Mouse (Mus musculus): Measurements from ENCODE around the gene Galnt7. TPM values are rescaled to one million over a fixed set of nuclear protein-coding genes. Genes with fewer than 3 reads are reported as not detected.

Galnt7 gene
- 9.5 and 15.4 TPM in 2 replicates for total RNA-seq (2014; fragmentation: Nextera tagmentation)
- total RNA-seq (2017), result 17.9 and 22.0 TPM in 2 replicates

DNA sequence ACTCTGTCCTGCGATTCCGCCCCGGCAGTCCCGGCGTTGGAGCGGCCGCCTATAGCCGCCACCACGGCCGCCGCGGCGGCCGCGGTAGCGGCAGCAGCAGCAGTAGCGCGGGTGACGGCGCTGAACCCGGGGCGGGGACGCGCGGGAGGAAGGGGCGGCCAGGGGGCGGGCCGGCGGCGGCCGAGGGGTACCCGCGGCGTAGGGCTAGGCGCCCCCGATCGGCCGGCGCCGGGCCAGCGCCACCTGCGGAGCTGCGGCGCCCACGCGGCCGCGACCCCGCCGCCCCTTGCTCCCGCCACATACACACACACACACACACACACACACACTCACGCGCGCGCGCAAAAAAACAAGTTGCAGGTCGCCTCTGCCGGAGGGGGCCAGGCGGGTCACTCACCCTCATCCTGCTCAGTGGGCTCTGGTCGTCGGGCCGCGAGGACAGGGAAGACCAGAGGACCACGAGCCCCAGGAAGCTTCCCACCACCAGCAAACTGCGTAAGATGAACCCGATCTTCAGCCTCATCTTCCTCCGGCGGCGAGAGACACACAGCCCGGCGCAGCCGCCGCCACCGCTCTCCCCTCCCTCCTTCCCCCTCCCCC is at the start of gene Galnt7:
Gene Galnt7, minus strand, starts transcription at position 577 of the 600 bp plus-strand sequence.
- ATAC-seq (replicated peaks; ENCODE audit: low FRiP score, low TSS enrichment, poor library complexity, severe bottlenecking), result peak; percentile 45

DNA sequence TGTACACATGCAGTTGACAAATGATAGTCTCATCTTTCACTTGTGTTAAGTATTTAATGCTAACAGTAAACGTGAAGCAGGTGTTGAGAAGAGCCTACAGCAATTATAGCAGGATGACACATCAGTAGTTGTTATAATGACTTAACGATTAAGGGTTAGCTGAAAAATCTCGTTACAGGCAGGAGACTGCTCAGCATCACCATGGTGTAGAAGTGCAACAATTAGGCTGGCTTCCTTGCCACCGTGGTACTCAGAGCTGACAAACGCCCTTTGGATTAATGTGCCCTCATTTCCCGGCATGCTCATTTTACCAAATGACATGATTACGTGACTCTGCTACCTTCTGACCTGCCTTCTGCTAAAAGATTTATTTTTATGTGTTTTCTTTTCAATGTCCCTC is 35.8 kb upstream of the Galnt7 start:
- no peak for ATAC-seq (replicated peaks; ENCODE audit: low FRiP score, low TSS enrichment, poor library complexity, severe bottlenecking)

DNA sequence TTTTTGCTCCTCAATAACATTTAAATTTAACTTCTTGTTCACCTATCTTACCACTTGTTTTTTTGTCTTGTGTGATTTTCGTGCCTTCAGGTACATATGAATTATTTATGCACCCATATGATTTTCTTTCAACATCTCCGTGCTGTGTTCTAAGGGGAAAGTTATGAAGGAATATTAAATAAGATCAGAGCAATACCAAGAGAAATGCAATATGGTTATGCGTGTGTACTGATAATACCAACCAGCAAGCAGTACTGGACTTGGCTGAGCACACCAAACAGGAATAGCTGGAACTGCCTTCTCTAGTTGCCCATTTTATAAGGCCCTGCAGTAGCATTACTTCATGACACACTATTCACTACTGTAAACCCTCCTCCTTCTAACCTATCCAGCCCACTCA is 33.0 kb upstream of the Galnt7 start:
- no peak for ATAC-seq (replicated peaks; ENCODE audit: low FRiP score, low TSS enrichment, poor library complexity, severe bottlenecking)

DNA sequence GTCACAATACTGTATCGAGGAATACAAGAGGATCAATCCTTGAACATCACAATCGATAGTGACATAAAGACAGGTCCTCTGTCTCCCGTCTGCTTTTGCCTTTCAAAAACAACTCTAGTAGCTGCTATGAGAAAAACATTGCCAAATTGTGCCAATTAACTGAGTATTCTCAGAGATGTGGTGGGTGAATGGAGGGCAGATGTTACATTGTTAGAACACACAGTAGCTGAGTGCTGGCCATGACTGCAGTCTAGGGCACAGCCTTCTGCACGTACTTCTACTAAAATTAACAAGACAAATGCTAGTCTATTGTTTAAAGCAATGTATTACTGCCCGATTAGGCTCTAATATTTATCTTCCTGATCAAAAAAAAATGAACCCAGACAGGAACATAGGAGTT is 27.2 kb upstream of the Galnt7 start:
- no peak for ATAC-seq (replicated peaks; ENCODE audit: low FRiP score, low TSS enrichment, poor library complexity, severe bottlenecking)

DNA sequence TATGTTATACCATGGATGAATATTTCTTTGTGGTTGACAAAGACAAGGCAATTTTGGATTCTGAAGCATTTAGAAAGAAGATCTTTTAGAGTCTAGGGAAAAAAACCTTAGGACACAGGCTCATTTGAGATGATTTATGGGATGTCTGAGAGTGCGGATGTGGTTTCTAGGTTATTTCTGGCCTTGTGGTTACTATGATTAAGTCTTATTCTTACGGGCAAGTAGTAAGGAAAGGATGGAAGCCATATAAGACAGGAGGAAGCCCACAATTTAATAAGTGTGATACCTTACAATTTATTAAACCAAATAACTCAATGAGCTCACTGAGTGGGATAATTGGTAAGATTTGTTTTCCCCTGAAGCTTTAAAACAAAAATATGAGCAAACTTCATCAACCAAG is 11.3 kb upstream of the Galnt7 start:
- no peak for ATAC-seq (replicated peaks; ENCODE audit: low FRiP score, low TSS enrichment, poor library complexity, severe bottlenecking)

DNA sequence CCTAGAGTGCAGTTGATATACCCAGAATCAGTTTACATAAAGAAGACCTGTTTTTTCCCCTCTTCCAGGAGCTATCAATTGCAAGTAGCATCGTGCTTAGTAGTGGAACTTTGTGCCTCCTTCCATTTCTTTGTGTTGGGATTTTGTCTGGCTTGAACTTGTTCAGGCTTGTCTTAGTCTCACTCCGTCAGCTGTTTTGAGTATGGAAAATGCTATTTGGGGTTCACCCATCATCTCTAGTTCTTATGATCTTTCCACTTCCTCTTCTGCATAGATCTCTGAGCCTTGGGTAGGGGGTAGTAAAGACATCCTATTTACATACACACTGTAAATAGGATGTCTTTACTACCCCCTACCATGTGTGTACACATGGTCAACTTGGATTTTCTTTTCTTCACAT is 7.2 kb upstream of the Galnt7 start:
- no peak for ATAC-seq (replicated peaks; ENCODE audit: low FRiP score, low TSS enrichment, poor library complexity, severe bottlenecking)

DNA sequence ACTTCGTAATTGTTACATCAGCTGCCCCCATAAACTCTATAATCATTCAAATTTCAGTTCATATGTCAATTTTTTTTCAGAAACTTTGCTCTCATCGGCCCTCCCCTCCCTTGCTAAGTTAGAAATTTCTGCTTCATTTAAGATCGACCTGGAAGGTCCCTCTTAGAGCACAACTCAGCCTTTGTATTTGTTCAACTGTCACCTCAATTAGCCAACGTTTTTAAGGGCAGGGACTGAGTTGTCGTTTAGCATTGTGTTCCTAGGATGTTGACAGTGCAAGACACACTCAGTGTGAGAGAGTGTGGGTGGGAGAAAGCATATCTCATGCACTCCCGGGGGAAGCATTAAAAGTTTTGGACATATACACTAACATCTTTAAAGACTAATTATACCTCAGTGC is 3.6 kb upstream of the Galnt7 start:
- ATAC-seq (replicated peaks; ENCODE audit: low FRiP score, low TSS enrichment, poor library complexity, severe bottlenecking), result no peak

DNA sequence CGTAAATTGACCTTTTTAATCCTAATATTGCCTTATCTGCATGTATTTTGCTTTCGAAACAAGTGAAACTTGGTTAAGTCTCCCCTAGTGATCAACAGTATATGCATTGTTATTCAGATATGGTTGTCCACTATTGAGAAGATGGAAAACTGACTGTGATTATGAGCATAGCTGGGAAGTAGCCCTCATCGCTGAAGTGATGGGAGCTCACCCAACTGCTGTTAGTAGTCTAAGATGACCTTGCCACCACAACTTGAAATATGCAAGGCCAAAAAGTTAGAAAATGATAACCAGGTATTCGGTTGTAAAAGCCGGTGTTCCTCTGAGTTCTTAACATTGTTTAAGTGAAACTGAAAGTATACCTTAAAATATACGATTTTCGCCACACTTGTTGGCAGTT is 1.3 kb upstream of the Galnt7 start:
- no peak for ATAC-seq (replicated peaks; ENCODE audit: low FRiP score, low TSS enrichment, poor library complexity, severe bottlenecking)

DNA sequence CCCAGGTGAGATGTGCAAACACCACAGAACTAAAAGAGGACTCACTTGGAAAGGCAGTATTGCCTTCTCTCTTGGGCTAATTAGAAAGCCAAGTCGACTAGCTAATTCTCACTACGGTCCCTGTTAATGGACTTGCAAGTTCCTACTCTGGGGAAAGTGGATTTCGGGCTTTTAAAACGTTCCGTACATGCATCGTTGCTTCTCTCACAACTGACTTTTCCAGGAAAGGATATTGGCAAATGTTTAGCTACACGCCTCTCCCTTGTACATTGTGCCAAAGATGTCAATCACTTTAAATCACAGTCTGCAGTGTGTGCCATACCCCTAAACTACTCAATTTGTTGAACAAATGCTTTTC is 915 bp upstream of the Galnt7 start:
- no peak; the same call in 1 of the 2 replicates for ATAC-seq (replicated peaks; ENCODE audit: low FRiP score, low TSS enrichment, poor library complexity, severe bottlenecking)

DNA sequence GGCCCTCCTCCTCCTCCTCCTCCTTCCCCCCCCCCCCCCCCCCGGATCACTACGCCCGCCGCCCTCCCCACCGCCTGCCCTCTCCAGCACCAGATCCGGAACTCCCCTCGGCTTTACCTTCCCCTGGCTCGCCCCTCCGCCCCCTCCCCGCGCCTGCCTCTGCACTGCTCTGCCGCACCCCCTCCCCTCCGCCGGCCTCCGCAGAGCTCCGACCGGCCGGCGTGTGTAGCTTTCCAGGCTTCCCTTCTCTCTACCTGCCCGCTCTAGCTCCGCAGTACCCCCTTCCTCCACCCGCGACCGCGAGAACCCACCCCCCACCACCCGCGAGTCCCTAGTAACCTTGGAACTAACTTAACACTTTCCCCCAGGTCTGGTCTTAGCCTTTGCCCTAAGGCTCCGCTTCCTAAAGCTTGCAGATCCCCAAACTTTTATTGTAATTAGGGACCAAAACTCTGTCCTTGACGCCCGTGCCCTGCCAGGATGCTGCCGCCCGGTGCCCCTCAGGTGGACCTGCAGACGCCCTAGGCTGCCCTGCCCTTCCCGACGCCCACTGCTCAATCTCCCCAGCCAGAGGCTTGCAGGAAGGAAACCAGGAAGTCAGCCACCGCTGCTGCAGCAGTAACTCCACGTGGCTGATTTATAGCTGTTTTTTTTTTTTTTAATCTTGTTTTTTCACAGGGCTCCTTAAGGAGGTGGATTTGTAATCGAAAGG is 380 bp upstream of the Galnt7 start:
- peak; percentile 60 for ATAC-seq (replicated peaks; ENCODE audit: low FRiP score, low TSS enrichment, poor library complexity, severe bottlenecking)

DNA sequence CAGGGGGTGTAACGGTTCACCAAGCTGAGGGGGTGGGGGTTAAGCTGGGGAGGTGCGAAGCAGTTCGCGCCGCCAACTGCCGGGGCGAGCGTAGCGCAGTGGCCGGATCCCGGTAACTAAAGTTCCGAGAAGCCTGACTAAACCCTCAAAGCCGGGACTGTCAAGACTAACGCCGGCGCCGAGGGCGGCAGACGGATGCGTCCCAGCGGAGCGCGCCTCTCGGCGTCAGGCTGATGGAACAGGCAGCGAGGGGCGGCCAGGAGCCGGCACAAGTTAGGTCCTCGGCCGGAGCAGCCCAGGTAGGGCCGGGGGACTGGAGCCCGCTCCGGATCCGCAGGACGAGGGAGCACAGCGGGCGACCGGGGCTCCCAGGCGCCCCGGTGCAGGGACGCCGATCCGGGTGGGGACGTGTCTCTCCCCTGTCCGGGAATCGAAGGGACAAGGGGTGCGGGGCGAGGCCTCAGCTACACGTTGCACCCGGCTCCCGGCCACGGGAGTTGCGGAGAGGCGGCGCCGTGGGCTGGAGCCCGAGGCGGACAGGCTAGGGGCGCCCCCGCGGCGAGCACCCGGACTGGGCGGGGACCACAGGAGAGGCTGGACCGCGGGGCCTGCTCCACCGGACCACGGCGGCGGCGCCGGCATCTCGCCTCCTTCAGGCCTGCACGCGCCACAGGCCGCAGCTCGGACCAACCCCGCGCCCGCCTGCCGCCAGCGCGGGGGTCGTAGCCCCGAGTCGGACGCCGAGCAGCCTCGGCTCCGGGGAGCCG is 960 bp downstream of the Galnt7 start:
- ATAC-seq (replicated peaks; ENCODE audit: low FRiP score, low TSS enrichment, poor library complexity, severe bottlenecking), result peak; percentile 31

DNA sequence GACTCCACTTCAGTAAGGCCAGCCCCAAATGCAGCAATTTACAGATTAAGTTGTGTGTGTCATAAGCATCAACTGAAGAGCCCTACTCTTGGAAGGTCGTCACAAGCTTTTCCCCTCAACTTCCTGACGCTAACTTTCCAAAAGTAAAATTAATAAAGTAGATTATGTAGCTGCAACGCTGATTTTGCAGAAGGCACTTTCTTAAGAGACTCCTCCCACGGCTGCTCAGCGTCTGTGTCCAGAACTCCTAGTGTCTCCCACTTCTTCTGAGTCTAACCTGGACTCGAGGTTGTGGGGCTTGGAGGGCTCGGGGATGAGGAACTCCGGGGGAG is 1.5 kb downstream of the Galnt7 start:
- no peak for ATAC-seq (replicated peaks; ENCODE audit: low FRiP score, low TSS enrichment, poor library complexity, severe bottlenecking)

DNA sequence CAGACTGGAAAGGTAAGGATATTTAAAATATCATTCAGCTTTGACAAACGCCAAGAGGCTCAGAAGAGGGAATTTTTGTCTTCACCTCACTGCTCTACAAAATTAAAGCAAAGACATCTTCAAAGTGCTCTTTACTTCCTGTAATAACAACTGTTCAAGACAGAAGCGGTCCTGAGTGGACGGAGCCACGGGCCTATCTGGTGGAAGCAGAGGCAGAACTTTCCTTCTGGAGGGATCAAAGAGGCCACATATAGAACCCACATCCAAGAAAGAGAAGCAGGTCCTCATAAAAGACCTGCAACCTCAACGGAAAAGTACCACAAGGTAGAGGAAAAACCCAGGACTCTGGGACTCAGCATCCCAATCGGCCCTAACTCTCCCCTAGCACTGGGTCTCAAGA is 2.6 kb downstream of the Galnt7 start:
- no peak for ATAC-seq (replicated peaks; ENCODE audit: low FRiP score, low TSS enrichment, poor library complexity, severe bottlenecking)

DNA sequence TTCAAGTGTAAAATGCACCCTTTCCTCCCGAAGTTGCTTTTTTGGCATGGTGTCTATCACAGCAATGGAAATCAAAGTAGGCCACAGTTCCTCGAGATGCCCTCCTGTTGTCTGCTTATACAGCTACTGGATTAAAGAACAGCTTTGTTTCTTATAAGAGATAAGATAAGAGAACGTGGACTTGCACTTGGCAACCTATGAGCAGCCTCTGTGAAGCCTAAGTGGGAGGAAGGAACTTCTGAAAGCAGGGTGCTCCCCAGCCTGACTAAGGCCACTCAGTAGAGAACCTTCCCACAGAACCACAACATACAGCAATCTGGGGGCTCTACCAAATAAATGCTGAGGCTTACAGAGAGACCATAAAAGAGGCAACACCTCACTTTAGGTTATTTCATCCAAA is 5.3 kb downstream of the Galnt7 start:
- no peak for ATAC-seq (replicated peaks; ENCODE audit: low FRiP score, low TSS enrichment, poor library complexity, severe bottlenecking)

DNA sequence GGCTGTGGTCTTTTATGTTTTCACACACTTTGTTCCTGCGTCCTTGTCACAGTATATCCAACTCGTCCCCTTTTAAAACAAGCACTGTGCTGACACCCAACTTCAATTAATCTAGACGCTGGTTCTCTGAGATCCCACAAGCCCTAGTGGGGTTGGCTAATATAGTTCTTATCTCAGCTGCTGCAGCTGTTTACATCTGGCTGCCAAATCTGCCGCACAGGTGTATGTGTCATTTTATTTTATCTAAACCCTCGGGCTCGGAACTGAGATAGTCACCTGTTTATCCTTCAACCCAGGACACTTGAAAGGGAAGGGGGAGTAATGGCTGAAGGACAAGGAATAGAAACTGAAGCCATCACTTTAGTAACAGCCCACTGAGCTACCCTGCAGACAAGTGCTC is 8.6 kb downstream of the Galnt7 start:
- peak; percentile 73 for ATAC-seq (replicated peaks; ENCODE audit: low FRiP score, low TSS enrichment, poor library complexity, severe bottlenecking)

DNA sequence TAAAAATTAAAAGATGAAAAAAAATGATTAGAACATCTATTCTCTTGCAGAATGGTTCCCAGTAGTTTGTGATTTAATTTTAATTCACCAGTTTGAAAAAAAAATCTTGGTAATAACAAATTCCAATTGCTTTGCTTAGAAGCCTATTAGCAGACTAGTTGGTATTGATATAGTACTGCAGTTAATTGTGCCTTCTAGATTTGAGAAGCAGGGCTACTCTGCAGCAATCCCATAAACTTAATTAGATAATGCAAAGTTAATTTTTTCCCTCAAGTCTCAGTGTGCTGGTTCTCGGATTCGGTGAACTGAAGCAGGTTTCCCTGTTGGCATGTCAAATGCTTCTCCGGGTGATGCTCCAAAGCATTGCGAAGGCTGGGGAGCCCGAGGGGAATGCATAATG is 10.1 kb downstream of the Galnt7 start:
- ATAC-seq (replicated peaks; ENCODE audit: low FRiP score, low TSS enrichment, poor library complexity, severe bottlenecking), result no peak

DNA sequence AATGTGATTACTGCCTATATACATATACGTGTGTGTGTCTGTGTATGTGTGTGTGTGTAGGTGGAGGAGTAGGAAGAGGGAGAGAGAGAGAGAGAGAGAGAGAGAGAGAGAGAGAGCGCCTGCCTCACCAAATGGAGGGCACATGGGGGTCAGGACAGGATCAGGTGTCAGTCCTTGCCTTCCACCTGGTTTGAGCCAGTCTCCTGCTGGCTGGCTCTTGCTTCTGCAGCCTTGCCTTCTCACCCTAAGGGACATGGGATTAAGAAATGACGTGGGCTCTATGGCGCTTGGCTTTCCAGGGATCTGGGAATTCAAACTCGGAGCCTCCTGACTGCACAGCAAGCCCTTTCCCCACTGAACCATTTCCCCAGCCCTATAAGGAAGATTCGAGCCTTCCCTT is 13.9 kb downstream of the Galnt7 start:
- ATAC-seq (replicated peaks; ENCODE audit: low FRiP score, low TSS enrichment, poor library complexity, severe bottlenecking), result no peak

DNA sequence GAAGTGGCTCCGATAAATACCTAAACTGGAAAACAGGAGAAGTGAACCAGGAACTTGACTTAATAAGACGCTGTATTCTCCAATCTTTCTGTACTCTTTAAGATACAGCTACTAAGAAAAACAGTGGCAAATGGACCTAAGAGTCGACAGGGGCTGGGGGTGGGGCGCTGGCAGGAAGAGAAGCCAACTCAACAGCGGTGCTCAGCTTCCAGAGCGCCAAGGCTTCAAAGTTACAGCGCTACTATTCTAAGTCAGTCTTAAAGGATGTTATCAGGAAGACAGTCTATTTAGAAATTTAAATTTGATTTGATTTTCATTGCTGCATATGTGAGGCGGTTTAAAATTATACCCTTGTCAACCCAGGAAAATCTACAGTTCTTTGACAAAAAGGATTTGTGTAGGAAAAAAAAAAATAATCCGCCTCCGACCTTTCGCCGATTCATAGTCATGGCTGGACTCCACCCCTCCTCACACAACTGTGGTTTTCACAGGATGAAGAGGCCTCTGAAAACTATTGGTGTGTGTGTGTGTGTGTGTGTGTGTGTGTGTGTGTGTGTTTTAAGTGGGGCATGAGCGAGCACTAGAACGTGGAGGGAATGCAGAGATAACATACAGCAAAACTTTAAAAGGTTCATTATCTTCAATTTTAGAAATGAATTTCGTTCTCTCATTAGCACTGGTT is 15.1 kb downstream of the Galnt7 start:
- peak; percentile 47 for ATAC-seq (replicated peaks; ENCODE audit: low FRiP score, low TSS enrichment, poor library complexity, severe bottlenecking)

DNA sequence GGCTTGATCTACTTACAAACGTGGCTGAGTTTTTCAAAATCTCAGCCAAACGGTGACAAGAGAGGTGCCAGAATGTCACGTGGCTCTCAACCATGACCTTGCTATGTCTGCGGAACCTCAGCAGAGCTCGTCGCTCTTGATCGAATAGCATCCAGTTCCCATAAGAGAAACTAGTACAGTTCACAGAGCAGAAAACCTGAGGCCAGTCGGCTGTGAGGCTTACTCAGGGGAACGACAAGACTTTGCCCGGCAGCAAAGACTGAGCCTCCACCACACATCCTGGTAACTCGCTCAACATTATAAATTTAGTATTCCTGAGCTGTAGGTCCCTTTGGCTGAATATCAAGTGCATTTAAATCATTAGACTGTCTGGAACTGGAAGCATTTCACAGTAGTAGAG is 16.1 kb downstream of the Galnt7 start:
- no peak for ATAC-seq (replicated peaks; ENCODE audit: low FRiP score, low TSS enrichment, poor library complexity, severe bottlenecking)

DNA sequence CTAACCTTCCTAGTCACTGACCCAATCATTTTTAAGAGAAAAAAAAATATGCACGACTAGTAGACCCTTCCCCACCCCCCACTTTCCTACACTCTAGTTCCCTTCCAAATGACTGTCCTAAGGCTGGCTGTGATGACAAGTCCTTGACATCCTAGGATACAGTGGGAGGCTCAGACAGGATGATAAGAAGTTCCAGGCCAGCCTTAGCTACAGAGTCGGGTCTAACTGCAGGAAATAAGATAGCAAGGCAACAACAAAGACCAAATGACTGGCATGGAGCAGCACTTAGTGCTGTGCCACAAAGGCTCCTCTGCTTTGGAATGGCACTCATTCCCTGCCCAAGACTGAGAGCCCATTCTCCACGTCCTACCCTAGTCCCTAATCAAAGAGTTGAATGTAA is 16.6 kb downstream of the Galnt7 start:
- ATAC-seq (replicated peaks; ENCODE audit: low FRiP score, low TSS enrichment, poor library complexity, severe bottlenecking), result peak; percentile 68

All from megakaryocyte-erythroid progenitor cell, adult 5-6 weeks (primary cell).